Mouse (Mus musculus): Measurements from ENCODE around the gene Rapgef6.
"Not testable (repeated sequence)": the region's sequence is repeated elsewhere in the genome, so short reads cannot be mapped to it uniquely, and the experiment has no call there.

Rapgef6 gene

DNA sequence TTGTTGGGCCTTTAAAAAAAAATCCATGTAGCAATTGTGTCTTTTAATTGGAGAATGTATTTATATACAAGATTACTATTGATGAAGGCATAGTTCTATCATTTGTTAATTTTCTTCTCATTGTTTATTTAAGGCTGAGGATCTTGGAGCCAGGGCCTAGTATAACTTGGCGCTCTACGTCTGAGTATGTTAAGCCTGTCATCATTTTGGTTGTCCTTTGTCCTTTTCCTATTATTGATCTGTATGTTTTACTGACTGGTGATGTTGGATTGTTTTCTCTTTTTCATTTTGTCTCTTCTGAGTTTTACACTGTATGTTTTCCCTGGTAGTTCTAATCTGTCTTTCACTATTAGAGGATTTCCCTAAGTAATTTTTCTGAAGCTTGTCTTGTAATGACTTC lies 52.1 kb downstream of the Rapgef6 start:
- no peak for DNase-seq (ENCODE audit: low read depth, low spot score)

DNA sequence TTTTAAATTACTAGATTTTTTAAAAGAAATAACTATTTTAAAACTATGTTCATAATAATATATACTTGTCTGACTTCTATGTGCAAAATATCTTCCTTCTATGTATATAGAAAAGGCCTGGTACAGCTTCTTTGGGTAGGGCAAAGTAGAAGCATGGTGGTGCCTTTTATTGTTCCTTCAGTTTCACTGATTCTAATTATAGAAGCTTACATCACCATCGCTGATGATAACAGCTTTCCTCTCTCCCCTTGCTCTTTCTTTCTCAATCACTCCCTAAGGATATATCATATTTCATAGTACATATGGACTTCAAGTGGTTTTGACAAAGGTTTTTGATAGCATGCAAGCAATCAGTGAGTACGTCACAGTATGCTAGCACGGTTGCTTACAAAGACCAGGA lies 69.9 kb downstream of the Rapgef6 start:
- no peak for DNase-seq (ENCODE audit: low read depth, low spot score)

DNA sequence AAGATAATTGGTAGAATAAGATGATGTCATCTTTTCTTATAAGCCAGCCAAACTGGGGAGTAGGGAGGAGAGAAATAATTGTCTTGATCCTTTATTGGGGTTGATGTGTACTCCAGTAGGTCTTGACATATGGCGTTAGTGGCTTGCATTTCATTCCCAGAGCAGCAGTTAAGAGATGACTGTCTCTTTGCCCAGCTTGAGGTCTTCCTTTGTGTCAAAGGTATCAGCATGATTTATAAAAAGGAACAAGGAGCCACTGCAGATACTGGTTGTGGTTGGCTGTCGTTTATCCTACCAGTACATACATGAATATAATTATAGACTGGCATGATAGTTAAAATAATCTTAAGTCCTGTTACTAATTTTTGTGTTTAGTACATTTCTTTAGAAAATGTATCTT lies 71.4 kb downstream of the Rapgef6 start:
- no peak for DNase-seq (ENCODE audit: low read depth, low spot score)

DNA sequence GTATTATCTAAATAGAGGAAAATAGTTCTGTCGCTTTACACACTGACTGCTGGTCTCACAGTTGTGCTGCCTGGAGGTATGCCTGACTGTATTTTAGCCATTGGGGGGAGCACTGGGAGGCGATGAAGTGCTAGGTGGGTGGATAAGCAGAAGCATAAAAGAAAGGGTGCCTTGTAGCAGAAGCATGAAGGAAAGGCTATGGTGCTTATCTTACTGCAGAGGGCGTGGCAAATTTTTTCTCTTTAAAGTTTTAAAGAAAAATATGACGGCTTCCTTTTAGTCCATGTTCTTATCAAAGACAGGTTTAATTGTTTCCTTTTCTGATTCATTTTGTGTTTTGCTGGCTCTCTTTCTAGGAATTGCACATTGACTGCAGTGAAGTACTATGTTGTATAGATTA lies 72.4 kb downstream of the Rapgef6 start:
- no peak for DNase-seq (ENCODE audit: low read depth, low spot score)

DNA sequence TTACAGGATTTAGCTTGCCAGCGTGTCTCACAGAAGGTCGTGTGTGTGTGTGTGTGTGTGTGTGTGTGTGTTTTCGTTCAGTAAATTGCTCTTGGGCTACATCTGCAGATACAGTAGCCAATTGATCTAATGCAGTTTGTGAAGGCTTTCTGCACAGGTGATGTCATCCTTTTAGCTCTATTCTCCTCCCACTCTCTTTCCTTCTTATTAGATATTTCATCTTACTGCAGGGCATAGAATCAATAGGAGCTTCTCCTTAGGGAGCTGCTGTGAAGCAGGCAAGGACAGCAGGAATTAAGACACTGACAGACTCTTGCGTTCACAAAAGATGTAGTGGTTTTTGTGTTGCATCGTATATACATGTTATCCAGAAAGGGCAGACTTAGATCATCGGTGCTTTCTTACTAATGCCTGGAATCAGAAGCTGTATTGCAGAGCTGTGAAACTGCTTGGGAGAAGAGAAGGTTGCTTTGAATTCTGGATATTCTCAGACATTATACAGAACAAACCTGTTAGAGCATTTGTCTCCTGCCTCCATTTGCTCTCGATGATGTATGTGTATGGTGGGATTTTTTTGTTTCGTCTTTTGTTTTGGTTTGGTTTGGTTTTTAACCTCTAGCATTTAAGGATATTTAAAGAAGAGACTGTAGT lies 73.4 kb downstream of the Rapgef6 start:
- DNase-seq (ENCODE audit: low read depth, low spot score) = no peak

DNA sequence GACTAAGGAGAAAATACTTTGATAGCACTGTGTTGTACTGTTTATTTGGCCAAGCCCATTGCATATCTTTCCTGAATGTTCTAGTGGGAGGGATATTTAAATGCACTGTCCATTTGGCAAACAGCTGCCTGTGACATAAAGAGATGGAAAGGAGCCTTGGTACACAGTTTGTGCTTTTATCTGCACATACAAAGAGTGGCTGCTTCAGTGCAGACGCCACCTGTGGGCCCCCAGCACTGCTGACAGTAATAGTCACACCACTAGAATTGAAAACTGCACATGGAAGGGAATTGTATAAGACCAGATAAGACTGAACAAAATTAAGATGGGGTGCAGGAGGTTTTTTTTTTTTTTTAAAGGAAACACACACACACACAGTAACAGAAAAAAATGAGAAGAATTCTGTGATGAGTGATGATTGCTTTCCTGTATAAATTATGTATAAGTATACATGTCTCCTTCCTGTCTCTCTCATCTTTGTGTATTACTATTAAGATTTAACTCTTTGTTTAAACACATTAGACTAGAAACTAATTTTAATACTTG lies 75.3 kb downstream of the Rapgef6 start:
- DNase-seq (ENCODE audit: low read depth, low spot score) = no peak

DNA sequence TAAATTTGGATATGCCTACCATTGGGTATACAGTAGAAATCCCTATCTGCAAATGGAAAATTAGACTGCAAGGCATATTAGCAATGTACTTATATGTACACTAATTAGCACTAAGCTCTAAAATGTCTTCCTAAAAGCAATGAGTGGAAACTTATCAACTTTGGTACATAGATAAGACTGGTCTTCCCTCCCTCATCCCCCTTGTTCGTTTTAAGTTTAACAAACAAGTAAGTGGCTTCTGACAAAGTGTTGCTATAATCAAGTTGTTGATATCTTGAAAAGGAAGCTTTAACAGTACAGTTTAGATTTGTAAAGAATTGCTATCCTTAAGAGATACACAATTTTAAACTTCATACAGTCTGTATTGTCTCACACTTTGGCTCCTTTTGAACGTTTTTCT lies 78.5 kb downstream of the Rapgef6 start:
- DNase-seq (ENCODE audit: low read depth, low spot score) = no peak

DNA sequence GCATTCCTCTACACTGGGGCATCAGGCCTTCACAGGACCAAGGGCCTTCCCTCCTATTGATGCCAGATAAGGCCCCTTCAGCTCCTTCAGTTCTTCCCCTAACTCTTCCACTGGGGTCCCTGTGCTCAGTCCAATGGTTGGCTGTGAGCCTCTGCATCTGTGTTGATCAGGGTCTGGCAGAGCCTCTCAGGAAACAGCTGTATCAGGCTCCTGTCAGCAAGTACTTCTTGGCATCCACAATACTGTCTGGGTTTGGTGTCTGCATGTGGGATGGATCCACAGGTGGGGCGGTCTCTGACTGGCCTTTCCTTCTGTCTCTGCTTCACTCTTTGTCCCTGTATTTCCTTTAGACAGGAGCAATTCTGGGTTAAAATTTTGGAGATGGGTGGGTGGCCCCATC lies 80.1 kb downstream of the Rapgef6 start:
- DNase-seq (ENCODE audit: low read depth, low spot score) = not testable (repeated sequence)

DNA sequence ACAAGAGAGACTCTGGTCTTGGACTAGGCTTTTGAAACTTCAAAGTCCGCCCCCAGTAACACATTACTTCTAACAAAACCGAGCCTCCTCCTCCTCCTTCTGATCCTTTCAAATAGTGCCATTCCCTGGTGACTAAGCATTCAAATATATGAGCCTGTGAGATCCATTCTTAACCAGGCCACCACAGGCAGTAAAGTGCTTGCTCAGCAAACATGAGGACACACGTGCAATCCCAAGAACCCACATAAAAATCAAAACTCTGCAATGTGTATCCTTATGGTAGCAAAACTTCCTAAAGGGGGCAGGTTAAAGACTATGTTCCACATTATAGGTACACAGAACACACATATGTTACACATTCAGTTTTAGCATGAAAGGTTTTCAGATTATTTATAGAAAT lies 81.8 kb downstream of the Rapgef6 start:
- DNase-seq (ENCODE audit: low read depth, low spot score) = no peak

DNA sequence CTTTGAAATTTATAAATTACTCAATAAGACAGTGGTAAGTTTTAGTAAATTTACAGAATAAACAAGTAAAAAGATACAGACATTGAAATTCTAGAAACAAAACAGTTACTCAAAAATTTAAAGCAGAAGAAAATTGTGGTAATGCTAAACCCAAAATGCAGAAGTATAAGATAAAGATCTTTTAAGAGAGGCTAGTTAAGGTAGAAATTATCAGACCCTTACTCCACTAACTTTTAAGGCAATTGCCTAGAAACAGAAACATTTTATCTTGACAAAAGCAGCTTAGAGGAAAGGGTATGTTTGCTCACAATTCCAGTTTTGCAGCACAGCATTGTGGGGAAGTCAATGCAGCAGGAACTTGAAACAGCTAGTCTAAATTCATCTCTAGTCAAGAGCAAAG lies 91.0 kb downstream of the Rapgef6 start:
- DNase-seq (ENCODE audit: low read depth, low spot score) = no peak

DNA sequence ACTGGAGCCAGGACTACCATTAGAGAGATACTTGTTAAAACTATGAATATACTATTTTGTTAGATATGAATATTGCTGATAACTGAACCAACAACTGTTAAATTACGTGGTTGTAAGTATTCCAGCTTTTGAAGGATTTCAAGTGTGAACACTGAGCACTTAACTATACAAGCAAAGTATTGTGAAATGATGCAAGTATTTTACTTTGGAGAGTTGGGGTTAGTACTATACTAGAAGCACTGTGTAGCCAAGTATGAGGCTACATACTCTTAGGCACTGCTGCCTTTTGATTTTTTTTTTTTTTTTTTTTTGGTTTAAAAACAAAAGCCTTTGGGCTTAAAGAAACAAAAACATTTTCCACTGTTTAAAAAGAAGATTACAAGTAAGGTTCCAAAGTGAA lies 91.9 kb downstream of the Rapgef6 start:
- no peak for DNase-seq (ENCODE audit: low read depth, low spot score)

DNA sequence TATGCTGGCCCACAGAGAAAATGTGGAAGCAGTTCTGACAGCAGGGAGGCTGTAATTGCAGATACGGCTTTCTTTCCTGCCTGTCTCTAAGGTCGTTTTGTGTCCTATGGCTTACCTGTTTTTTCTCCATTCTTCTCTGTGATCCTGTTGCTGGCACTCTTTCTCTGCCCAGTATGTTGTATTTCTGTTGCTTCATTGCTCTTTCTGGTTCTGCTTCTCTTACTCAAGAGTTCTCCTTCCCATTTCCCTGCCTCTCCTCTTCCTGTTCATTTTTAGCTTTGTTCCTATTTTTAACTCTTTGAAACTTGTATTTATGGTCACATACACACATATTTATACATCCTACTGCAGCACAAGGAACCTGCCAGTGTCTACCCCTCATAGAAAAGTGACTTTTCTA lies 96.2 kb downstream of the Rapgef6 start:
- no peak for DNase-seq (ENCODE audit: low read depth, low spot score)

DNA sequence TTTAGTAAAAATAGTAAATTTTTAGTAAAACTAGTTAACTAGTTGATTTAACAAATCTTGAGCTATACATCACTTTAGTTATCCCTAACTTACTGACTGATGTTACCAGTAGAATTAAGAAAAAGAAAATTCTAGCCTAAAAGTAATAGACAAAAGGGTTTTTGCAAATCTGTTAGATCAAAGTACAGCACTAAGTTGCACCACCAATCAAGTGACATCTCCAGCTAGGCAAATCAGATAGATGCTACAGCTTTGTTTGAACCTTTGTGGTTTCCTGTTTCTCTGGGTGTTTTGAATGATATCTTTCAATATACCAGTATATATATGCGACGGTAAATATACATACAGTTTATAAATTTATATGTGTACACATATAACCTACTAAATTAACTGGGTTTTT lies 99.1 kb downstream of the Rapgef6 start:
- DNase-seq (ENCODE audit: low read depth, low spot score) = no peak

DNA sequence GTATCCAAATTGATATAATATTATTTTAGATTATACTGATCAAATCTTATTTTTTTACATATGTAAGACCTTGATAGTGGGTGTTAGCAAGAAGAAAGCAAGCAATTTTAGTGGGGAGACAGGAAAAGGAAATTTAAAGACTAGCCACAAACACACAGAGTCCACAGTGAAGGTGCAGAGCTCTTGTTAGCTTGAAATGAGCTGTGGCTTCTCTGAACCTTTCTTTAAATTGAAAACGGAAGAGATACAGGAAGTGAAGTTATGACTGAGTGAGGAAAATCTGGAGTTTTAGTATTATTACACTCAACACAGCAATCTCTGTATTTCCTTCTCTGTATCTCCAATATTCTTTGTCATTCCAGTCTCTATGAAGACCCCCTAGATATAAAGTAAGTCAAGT lies 104.3 kb downstream of the Rapgef6 start:
- no peak for DNase-seq (ENCODE audit: low read depth, low spot score)

DNA sequence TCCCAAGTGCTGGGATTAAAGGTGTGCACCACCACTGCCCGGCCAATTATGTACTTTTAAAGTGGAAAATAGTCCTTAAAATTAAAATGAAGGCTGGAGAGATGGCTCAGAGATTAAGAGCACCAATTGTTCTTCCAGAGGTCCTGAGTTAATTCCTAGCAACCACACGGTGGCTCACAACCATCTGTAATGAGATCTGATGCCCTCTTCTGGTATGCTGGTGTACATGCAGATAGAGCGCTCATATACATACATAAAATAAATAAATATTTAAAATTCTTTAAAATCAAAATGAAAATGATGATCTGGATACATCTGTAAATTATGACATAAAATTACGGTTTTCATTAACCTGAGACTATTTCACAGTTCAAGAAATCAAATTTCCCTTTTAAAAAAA lies 123.8 kb downstream of the Rapgef6 start:
- DNase-seq (ENCODE audit: low read depth, low spot score) = peak; percentile 47

DNA sequence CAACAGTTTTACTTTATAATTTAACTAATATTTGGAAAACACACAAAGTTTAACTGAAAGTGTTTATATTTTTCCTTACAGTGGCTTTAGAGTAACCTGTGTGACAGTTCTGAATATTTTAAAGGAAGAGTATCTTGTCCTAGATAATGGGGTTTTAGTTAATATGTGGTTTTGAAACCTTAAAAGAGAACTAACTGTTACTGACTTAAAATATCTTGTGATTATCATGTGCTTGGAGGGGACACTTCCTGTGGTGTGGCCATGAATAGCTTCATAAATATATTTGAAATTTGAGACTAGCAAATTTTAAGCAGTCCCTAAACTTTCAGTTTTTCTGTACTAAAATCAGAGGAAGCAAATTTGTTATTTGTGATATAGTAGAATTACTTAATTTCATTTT lies 125.9 kb downstream of the Rapgef6 start:
- no peak for DNase-seq (ENCODE audit: low read depth, low spot score)

DNA sequence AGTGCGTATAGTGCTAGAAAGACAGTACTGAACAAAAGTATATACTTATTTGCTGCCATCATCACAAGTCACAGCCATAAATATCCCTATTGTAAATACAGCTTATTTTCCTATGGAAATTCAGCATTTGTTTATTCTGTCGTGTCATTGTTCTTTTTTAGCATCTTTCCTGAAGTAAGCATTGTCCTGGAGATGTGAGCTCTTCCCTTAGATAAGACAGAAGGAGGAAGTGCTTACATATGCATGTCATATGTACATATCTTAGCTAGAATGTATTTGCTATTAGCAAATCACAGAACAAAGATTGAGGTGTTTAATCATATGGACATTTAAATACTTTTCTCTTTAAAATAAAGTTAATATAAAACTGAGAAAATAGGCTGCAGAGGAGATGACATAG lies 132.8 kb downstream of the Rapgef6 start:
- DNase-seq (ENCODE audit: low read depth, low spot score) = no peak

DNA sequence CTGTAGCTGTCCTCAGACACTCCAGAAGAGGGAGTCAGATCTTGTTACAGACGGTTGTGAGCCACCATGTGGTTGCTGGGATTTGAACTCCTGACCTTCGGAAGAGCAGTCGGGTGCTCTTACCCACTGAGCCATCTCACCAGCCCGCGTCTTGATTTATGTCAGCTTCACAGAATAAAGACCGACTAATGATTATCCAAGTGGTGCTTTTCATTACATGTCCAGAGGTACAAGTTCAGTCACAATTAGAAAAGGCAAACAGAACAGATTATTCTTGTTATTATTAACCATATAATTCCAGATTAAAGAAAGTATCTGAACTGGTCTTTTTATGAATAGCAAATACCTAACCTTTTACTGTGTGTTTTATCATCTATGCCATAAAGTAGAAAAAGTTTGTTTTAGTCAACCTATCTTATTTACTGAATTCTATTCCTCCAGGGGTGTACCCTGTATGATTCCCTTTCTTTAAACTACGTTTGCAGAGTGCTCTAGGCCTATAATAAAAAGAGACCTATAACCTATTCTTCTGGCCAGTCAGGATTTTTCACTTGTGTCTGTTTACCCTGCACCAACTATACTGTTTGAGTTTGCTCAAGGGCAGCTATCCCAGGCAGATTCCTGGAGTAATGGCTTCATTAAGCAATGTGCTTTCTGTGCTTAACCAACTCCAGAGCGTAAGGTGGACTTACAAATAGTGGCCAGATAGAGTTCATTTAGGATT lies 151.1 kb downstream of the Rapgef6 start:
- no peak for DNase-seq (ENCODE audit: low read depth, low spot score)

DNA sequence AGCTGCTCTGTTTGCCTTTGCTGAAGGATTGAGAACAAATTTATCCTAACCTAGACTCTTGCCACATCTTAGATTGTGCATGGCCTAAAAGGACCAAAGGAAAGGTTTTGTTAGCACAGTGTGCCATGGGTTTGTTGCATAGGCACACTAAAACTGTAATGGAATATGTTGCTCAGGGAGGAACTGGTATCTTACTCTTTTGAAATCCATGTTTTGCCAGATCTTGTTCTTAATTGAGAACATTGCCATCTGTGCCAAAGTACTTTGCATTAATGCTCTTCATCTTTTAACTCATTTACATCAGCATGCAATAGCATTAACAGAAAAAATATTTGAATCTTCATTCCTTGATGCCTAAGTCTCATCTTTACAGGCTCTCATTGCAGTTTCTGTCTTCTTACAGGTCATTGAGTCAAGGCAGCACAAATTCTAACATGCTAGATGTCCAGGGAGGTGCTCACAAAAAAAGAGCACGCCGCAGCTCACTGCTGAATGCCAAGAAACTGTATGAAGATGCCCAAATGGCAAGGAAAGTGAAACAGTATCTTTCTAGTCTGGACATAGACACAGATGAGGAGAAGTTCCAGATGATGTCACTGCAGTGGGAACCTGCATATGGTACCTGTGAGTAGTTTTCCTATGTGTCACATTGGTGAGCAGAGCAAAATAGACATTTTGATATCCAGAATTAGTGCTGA lies 153.3 kb downstream of the Rapgef6 start:
- no peak for DNase-seq (ENCODE audit: low read depth, low spot score)

DNA sequence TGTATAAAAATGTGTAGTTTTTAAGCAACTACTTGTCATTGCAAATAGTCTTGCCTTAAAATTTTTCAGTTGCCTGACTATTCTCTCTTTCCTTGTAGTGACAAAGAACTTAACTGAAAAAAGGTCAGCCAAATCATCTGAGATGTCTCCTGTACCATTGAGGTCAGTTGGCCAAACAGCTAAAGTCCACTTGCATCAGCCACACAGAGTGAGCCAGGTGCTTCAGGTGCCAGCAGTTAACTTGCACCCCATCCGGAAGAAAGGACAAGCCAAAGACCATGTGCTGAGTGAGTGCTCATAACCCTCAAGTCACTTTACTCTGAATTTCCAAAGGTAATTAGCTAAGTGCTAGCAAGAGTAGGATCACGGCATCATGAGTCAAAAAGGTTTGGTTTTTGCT lies 156.5 kb downstream of the Rapgef6 start:
- no peak for DNase-seq (ENCODE audit: low read depth, low spot score)

DNA sequence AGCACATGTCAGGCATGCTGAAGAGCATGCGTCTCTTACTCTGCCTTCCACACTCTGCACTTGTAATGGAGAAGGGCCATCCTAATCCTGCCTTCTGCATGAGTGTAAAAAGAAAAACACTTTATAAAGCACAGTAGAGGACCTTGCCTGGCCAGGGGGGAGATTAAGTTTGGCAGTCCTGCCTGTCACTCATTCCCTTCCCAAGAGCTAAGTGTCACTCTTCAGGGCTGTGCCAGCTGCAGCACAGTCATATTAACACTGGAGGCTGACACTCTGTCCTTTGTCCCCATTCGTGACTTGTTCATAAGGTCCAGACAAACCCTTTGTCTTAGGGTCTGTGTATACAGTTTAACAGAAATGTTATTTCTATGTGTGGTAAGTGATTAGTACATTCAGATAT lies 162.2 kb downstream of the Rapgef6 start:
- no peak for DNase-seq (ENCODE audit: low read depth, low spot score)

DNA sequence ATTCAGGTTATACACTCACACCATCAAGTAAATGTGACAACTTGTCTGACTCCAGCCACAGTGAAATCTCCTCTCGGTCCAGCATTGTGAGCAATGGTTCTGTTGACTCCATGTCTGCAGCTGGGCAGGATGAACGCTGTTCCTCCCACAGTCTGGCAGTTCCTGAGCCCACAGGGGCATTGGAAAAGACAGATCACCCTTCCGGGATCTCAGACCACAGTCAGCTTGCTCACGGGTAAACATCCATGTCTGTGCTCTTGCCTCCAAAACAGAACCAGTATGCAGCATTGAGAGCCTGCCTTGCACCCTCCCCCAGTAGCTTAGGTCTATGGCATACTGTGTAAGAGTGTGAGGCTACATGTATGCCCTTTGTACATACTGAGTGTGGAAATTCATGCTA lies 167.5 kb downstream of the Rapgef6 start:
- DNase-seq (ENCODE audit: low read depth, low spot score) = no peak

DNA sequence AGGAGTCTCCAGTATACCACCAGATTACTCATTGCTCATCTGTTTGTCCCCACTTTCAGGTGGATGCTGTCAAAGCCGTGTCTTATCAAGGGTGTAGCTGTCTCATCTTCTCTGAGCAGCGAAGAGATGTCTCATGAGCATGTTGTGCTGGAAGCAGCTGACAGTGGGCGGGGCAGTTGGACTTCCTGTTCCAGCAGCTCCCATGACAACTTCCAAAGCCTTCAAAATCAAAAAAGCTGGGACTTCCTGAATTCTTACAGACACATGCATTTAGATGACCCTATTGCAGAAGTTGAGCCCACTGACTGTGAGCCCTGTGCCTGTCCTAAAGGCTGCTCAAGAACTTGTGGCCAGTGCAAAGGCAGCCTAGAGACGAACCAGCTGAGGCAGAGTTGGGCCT lies 168.5 kb downstream of the Rapgef6 start:
- no peak for DNase-seq (ENCODE audit: low read depth, low spot score)

Measured in ES-CJ7 (cell line).